Comparison of ENCODE assay signal across 8 mouse cellular contexts in the genomic region with DNA sequence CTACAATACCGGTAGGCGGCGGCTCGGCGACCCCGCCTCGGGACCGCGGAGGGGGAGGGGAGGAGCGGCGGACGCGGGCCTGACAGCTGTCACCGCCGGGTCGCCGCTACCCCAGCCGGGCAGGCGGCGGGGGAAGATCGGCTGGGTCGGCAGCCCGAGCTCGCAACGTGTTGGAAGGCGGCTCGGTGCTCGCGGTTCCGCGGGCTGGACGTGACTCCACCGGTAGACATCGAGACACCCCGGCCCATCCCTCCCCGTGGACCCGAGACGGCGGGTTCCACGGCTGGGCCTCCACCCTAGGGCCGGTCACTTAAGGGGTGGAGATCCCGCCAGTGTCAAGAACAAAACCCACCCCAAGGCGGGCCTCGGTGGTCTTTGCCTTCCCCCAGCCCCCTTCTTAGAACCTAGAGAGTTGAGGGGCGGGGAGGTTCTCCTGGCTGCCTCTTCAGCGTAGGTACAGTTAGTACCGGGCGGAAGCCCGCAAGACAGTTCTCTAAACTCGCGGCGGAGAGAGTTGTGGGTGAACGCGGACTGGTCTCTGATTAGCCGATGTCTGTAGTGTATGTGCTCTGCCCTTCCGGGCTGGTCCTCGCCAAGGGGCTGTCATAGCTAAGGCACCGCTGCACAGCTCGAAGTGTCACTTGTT. TPM values are rescaled to one million over a fixed set of nuclear protein-coding genes. Genes with fewer than 3 reads are reported as not detected.
DNase-seq lines count a peak whose midpoint lies in the region; ATAC-seq and TF ChIP-seq lines count a peak whose summit lies in the region.

No protein-coding gene starts in this region.

- TF ChIP-seq POLR2A in bone marrow, adult 2 months (IDR thresholded peaks at IDR 0.05; ENCODE audit: borderline replicate concordance, control insufficient read depth, low read depth, low read length): no peak
- TF ChIP-seq POLR2A in spleen, adult 2 months (IDR thresholded peaks at IDR 0.05; ENCODE audit: low read depth, low read length): no peak

- no peaks in the 10 kb centered on the region for H3K27me3 ChIP-seq in forebrain, postnatal 0 days (ENCODE audit: insufficient read depth, low read length)
- H3K27me3 ChIP-seq in kidney, embryonic 16.5 days (ENCODE audit: insufficient read depth, low read length): no peaks in the 10 kb centered on the region
- no peaks in the 10 kb centered on the region for H3K27me3 ChIP-seq in spleen, adult 2 months (ENCODE audit: control insufficient read depth, insufficient read depth, low read length)

- peaks cover 7% of the 10 kb centered on the region; the same call in 1 of the 2 replicates for H3K36me3 ChIP-seq in forebrain, postnatal 0 days (ENCODE audit: insufficient read depth)
- peaks cover 6% of the 10 kb centered on the region; the same call in 1 of the 2 replicates for H3K36me3 ChIP-seq in kidney, embryonic 16.5 days (ENCODE audit: insufficient read depth, low read length)
- H3K36me3 ChIP-seq in spleen, adult 2 months (ENCODE audit: control insufficient read depth, insufficient read depth, low read length): peaks cover 5% of the 10 kb centered on the region; the same call in 1 of the 2 replicates

- WGBS in bone marrow, adult 2 months: under 1% methylated on average over 56 of the region's 59 CpGs
- WGBS in forebrain, postnatal 0 days: under 1% methylated on average over 49 of the region's 59 CpGs
- WGBS in kidney, embryonic 16.5 days: under 1% methylated on average over 51 of the region's 59 CpGs
- WGBS in spleen, adult 2 months: under 1% methylated on average over 48 of the region's 59 CpGs

- peak overlapping the region; percentile 89 for H3K27ac ChIP-seq in left cerebral cortex, adult 2 months
- H3K27ac ChIP-seq in bone marrow, adult 2 months (ENCODE audit: control insufficient read depth, insufficient read depth, low read depth, low read length, poor library complexity): peak overlapping the region; percentile 89
- H3K27ac ChIP-seq in forebrain, postnatal 0 days (ENCODE audit: low read depth, low read length): peak overlapping the region; percentile 84
- H3K27ac ChIP-seq in kidney, embryonic 16.5 days (ENCODE audit: low read length): peak overlapping the region; percentile 34; the same call in 1 of the 2 replicates
- H3K27ac ChIP-seq in spleen, adult 2 months (ENCODE audit: insufficient read depth, low read length): peak overlapping the region; percentile 58

- ATAC-seq in forebrain, postnatal 0 days: peak; percentile 71
- ATAC-seq in kidney, embryonic 16.5 days (ENCODE audit: low FRiP score, low TSS enrichment): peak; percentile 62

- H3K4me3 ChIP-seq in left cerebral cortex, adult 2 months: peak overlapping the region; percentile 83
- peak overlapping the region; percentile 100 for H3K4me3 ChIP-seq in bone marrow, adult 2 months (replicated peaks; ENCODE audit: control insufficient read depth, low read depth, low read length)
- H3K4me3 ChIP-seq in forebrain, postnatal 0 days (ENCODE audit: low read depth, low read length): peak overlapping the region; percentile 94
- H3K4me3 ChIP-seq in kidney, embryonic 16.5 days (ENCODE audit: low read length): peak overlapping the region; percentile 96
- peak overlapping the region; percentile 97 for H3K4me3 ChIP-seq in spleen, adult 2 months (ENCODE audit: extremely low read depth, insufficient read depth, insufficient read length)

- no peak for TF ChIP-seq CTCF in left cerebral cortex, adult 2 months (IDR thresholded peaks at IDR 0.05)
- no peak for TF ChIP-seq CTCF in bone marrow, adult 2 months (IDR thresholded peaks at IDR 0.05; ENCODE audit: control insufficient read depth, insufficient read depth, low read length)
- TF ChIP-seq CTCF in forebrain, postnatal 0 days (IDR thresholded peaks at IDR 0.05; ENCODE audit: low read depth): peak; percentile 43; the same call in 1 of the 2 replicates
- no peak for TF ChIP-seq CTCF in spleen, adult 2 months (IDR thresholded peaks at IDR 0.05; ENCODE audit: extremely low read depth, insufficient read depth, insufficient read length, insufficient replicate concordance)

- H3K4me1 ChIP-seq in bone marrow, adult 2 months (ENCODE audit: control insufficient read depth, insufficient read depth, low read length): peaks cover 5% of the 10 kb centered on the region; the same call in 1 of the 2 replicates
- peaks cover 11% of the 10 kb centered on the region for H3K4me1 ChIP-seq in forebrain, postnatal 0 days (ENCODE audit: insufficient read depth)
- H3K4me1 ChIP-seq in kidney, embryonic 16.5 days (ENCODE audit: insufficient read depth, low read length): peaks cover 27% of the 10 kb centered on the region
- peaks cover 20% of the 10 kb centered on the region for H3K4me1 ChIP-seq in spleen, adult 2 months (ENCODE audit: control insufficient read depth, insufficient read depth, insufficient read length)

- H3K9me3 ChIP-seq in forebrain, postnatal 0 days (ENCODE audit: low read length): no peaks in the 10 kb centered on the region
- H3K9me3 ChIP-seq in kidney, embryonic 16.5 days (ENCODE audit: low read length): no peaks in the 10 kb centered on the region

- intact Hi-C loops in left cerebral cortex, adult 2 months (cut with DNase I): loop anchor here (2.0 kb wide), 1 partner anchor 37 kb away; no protein-coding TSS in a partner anchor

- H3K4me2 ChIP-seq in forebrain, postnatal 0 days (ENCODE audit: low read depth): peak overlapping the region; percentile 87
- peak overlapping the region; percentile 85 for H3K4me2 ChIP-seq in kidney, embryonic 16.5 days (replicated peaks; ENCODE audit: low read depth, low read length)

- DNase-seq in left cerebral cortex, adult 2 months (ENCODE audit: extremely low spot score in 1 of 2, low spot score in 2 of 2): no peak
- no peak for DNase-seq in left cerebral cortex, adult 18-20 months (ENCODE audit: low spot score in 2 of 2)
- DNase-seq in forebrain, postnatal 0 days: no peak
- DNase-seq in lung, postnatal 36 days: peak; percentile 29
- DNase-seq in spleen, adult 2 months (ENCODE audit: low read depth in 1 of 2, low spot score in 2 of 2): peak in 1 of 2 experiments; percentile 39
- no peak for DNase-seq in gastrocnemius, postnatal 10 days

- H3K9ac ChIP-seq in forebrain, postnatal 0 days: peak overlapping the region; percentile 76
- peak overlapping the region; percentile 81 for H3K9ac ChIP-seq in kidney, embryonic 16.5 days (replicated peaks; ENCODE audit: low read length)

RNA-seq across cellular contexts. Expression of a gene that starts 3.5 kb away (rescaled TPM):
- 10 to 100 TPM; 45.1 to 47.4 TPM for total RNA-seq in left cerebral cortex, adult 2 months (2021)
- total RNA-seq in left cerebral cortex, adult 18-20 months (2021): 10 to 100 TPM; 49.4 to 58.5 TPM
- 6.3 and 10.6 TPM in 2 replicates for polyA plus RNA-seq in bone marrow, adult 2 months (2011; ENCODE audit: insufficient read depth, insufficient read length, low replicate concordance, missing spikeins)
- total RNA-seq in forebrain, postnatal 0 days (2014; rRNA removed): 31.2 and 31.5 TPM in 2 replicates
- polyA plus RNA-seq in forebrain, postnatal 0 days (2015; fragmentation: Nextera tagmentation; extraction: Ambion mirVana): 21.5 and 31.1 TPM in 2 replicates
- polyA plus RNA-seq in kidney, embryonic 16.5 days (2015; fragmentation: Nextera tagmentation; extraction: Ambion mirVana): 30.4 and 33.9 TPM in 2 replicates
- polyA plus RNA-seq in spleen, adult 2 months (2012; rRNA removed): 5.0 TPM in 2 replicates
- 10 to 100 TPM; 23.4 to 29.2 TPM for total RNA-seq in gastrocnemius, postnatal 10 days (2021)

RNA-seq across cellular contexts. Expression of a gene that starts 9.0 kb away (rescaled TPM):
- 10 to 100 TPM; 22.4 to 26.6 TPM for total RNA-seq in left cerebral cortex, adult 2 months (2021)
- 10 to 100 TPM; 25.4 to 25.9 TPM for total RNA-seq in left cerebral cortex, adult 18-20 months (2021)
- polyA plus RNA-seq in bone marrow, adult 2 months (2011; ENCODE audit: insufficient read depth, insufficient read length, low replicate concordance, missing spikeins): not detected in 2 replicates
- total RNA-seq in forebrain, postnatal 0 days (2014; rRNA removed): 1.9 and 3.0 TPM in 2 replicates
- 1.9 and 2.4 TPM in 2 replicates for polyA plus RNA-seq in forebrain, postnatal 0 days (2015; fragmentation: Nextera tagmentation; extraction: Ambion mirVana)
- polyA plus RNA-seq in kidney, embryonic 16.5 days (2015; fragmentation: Nextera tagmentation; extraction: Ambion mirVana): 3.0 and 4.1 TPM in 2 replicates
- polyA plus RNA-seq in spleen, adult 2 months (2012; rRNA removed): 0.26 and 0.32 TPM in 2 replicates
- 1 to 10 TPM; 6.4 to 9.1 TPM for total RNA-seq in gastrocnemius, postnatal 10 days (2021)

Comparison
In these comparisons a context has a peak if more than half of its experiments do, and no peak if none do; other contexts are left out.
1. H3K27ac ChIP-seq: peak in every context shown above with its lines; median percentile 89 in left cerebral cortex, adult 2 months; 89 in bone marrow, adult 2 months; 84 in forebrain, postnatal 0 days; 58 in spleen, adult 2 months; 34 in kidney, embryonic 16.5 days.